Mouse (Mus musculus): ENCODE data around the gene Dglucy. TPM values are rescaled to one million over a fixed set of nuclear protein-coding genes. Genes with fewer than 3 reads are reported as not detected.

Gene Dglucy
- total and polyA plus RNA-seq, 3 experiments: 0.09 to 0.27 TPM; not detected in 1

DNA sequence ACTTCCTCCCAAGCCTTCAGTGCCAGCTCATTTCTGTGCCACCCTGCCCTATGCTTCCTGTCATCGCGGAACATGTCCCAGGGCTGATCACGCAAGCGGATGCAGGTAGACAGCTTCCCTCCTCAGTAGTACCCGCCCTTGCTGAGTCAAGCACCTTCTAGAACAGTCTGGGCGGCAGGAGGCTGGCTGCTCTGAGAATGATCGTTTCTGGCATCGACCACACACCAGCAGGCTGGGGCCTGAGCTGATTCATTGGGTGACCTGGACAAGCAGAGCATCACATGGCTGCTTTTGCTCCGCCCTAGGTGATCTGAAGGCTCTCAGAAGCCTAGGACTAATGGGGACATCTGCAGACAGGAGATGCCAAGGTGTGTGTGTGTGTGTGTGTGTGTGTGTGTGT lies 124.9 kb downstream of the Dglucy start:
- no peaks in the 10 kb centered on the region for H3K9me3 ChIP-seq (replicated peaks)
- H3K36me3 ChIP-seq (replicated peaks): no peaks in the 10 kb centered on the region
- DNase-seq (ENCODE audit: low spot score): no peak
- H3K4me1 ChIP-seq (ENCODE audit: insufficient read depth, low read depth, low read length): no peaks in the 10 kb centered on the region
- ATAC-seq (ENCODE audit: extremely low read depth, insufficient number of reproducible peaks, low FRiP score, poor library complexity, severe bottlenecking): no peak
- no peak overlapping the region for H3K4me3 ChIP-seq (ENCODE audit: low read depth, low read length)
- no peak for TF ChIP-seq GATA1 (IDR thresholded peaks at IDR 0.05; ENCODE audit: borderline replicate concordance, low read length)
- no peak for TF ChIP-seq POLR2AphosphoS5 (IDR thresholded peaks at IDR 0.05; ENCODE audit: insufficient replicate concordance, low read depth, low read length)
- TF ChIP-seq CTCF (IDR thresholded peaks at IDR 0.05; ENCODE audit: low read depth, low read length): no peak
- H3K27me3 ChIP-seq (ENCODE audit: insufficient read depth, low read length): peaks cover 58% of the 10 kb centered on the region

DNA sequence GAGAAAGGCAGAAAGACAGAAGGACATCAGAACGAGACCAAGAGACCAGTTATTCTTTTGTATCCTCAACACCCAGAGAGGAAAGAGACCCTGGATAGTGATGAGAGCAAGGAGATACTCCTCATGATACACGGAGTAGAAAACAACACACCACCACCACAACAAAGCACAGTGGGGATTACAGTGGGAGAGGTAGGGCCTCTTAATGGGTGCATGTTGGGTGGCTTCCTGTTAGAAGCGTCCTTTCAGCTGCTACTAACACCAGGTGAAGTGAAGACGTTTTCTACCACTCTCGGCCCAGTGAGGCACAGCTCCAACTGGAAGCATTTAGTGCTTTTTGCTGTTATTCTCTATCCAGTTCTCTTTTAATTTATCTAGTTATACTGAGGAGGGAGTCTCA lies 128.0 kb downstream of the Dglucy start:
- TF ChIP-seq CTCF (IDR thresholded peaks at IDR 0.05; ENCODE audit: low read depth, low read length) (no peak), GATA1 (IDR thresholded peaks at IDR 0.05; ENCODE audit: borderline replicate concordance, low read length) (no peak), POLR2AphosphoS5 (IDR thresholded peaks at IDR 0.05; ENCODE audit: insufficient replicate concordance, low read depth, low read length) (no peak), GATA2 (IDR thresholded peaks at IDR 0.05; ENCODE audit: borderline replicate concordance, low read depth, low read length) (no peak)
- peaks cover 14% of the 10 kb centered on the region for H3K36me3 ChIP-seq (replicated peaks)
- no peak for ATAC-seq (ENCODE audit: extremely low read depth, insufficient number of reproducible peaks, low FRiP score, poor library complexity, severe bottlenecking)
- DNase-seq (ENCODE audit: low spot score): no peak
- H3K4me1 ChIP-seq (ENCODE audit: insufficient read depth, low read depth, low read length): no peaks in the 10 kb centered on the region
- no peaks in the 10 kb centered on the region for H3K9me3 ChIP-seq (replicated peaks)
- H3K27me3 ChIP-seq (ENCODE audit: insufficient read depth, low read length): peaks cover 36% of the 10 kb centered on the region
- H3K4me3 ChIP-seq (ENCODE audit: low read depth, low read length): no peak overlapping the region

GRCm38 (mm10) chr12:100907598-100908297 lies 128.9 kb downstream of the Dglucy start, which contains the start of gene Gpr68:
Gpr68 (minus strand) TSS chr12:100908198.
- Histone ChIP-seq H3K27me3 (ENCODE audit: insufficient read depth, low read length) (peaks cover 28% of the 10 kb centered on the region), H3K36me3 (replicated peaks) (peaks cover 23% of the 10 kb centered on the region), H3K4me1 (ENCODE audit: insufficient read depth, low read depth, low read length) (no peaks in the 10 kb centered on the region), H3K9me3 (replicated peaks) (no peaks in the 10 kb centered on the region), H3K4me3 (ENCODE audit: low read depth, low read length) (no peak within 1 kb of the TSS)
- no peak for DNase-seq (ENCODE audit: low spot score)
- ATAC-seq (ENCODE audit: extremely low read depth, insufficient number of reproducible peaks, low FRiP score, poor library complexity, severe bottlenecking): no peak
- TF ChIP-seq GATA2 (IDR thresholded peaks at IDR 0.05; ENCODE audit: borderline replicate concordance, low read depth, low read length): no peak
- no peak for TF ChIP-seq TAL1 (conservative IDR thresholded peaks at IDR 0.05; ENCODE audit: low read depth, low read length)
- no peak for TF ChIP-seq CTCF (IDR thresholded peaks at IDR 0.05; ENCODE audit: low read depth, low read length)
- TF ChIP-seq POLR2AphosphoS5 (IDR thresholded peaks at IDR 0.05; ENCODE audit: insufficient replicate concordance, low read depth, low read length): no peak
- TF ChIP-seq GATA1 (IDR thresholded peaks at IDR 0.05; ENCODE audit: borderline replicate concordance, low read length): no peak

- Histone ChIP-seq H3K4me1 (ENCODE audit: insufficient read depth, low read depth, low read length) (no peaks in the 10 kb centered on the region), H3K27me3 (ENCODE audit: insufficient read depth, low read length) (peaks cover 21% of the 10 kb centered on the region), H3K4me3 (ENCODE audit: low read depth, low read length) (no peak overlapping the region), H3K9me3 (replicated peaks) (no peaks in the 10 kb centered on the region), H3K36me3 (replicated peaks) (peaks cover 31% of the 10 kb centered on the region)
- TF ChIP-seq POLR2AphosphoS5 (IDR thresholded peaks at IDR 0.05; ENCODE audit: insufficient replicate concordance, low read depth, low read length) (no peak), CTCF (IDR thresholded peaks at IDR 0.05; ENCODE audit: low read depth, low read length) (no peak), GATA1 (IDR thresholded peaks at IDR 0.05; ENCODE audit: borderline replicate concordance, low read length) (no peak), GATA2 (IDR thresholded peaks at IDR 0.05; ENCODE audit: borderline replicate concordance, low read depth, low read length) (no peak), TAL1 (conservative IDR thresholded peaks at IDR 0.05; ENCODE audit: low read depth, low read length) (no peak)
- DNase-seq (ENCODE audit: low spot score) (no peak), ATAC-seq (ENCODE audit: extremely low read depth, insufficient number of reproducible peaks, low FRiP score, poor library complexity, severe bottlenecking) (no peak)
Measured at GRCm38 (mm10) chr12:100908298-100909034, 129.6 kb downstream of the Dglucy start.

GRCm38 (mm10) chr12:100909765-100910164 lies 130.9 kb downstream of the Dglucy start:
- ATAC-seq (ENCODE audit: extremely low read depth, insufficient number of reproducible peaks, low FRiP score, poor library complexity, severe bottlenecking): no peak

GRCm38 (mm10) chr12:100910731-100911130 lies 131.9 kb downstream of the Dglucy start:
- Histone ChIP-seq H3K9me3 (replicated peaks) (no peaks in the 10 kb centered on the region), H3K4me3 (ENCODE audit: low read depth, low read length) (no peak overlapping the region), H3K36me3 (replicated peaks) (peaks cover 52% of the 10 kb centered on the region), H3K4me1 (ENCODE audit: insufficient read depth, low read depth, low read length) (no peaks in the 10 kb centered on the region), H3K27me3 (ENCODE audit: insufficient read depth, low read length) (peaks cover 6% of the 10 kb centered on the region)
- TF ChIP-seq GATA1 (IDR thresholded peaks at IDR 0.05; ENCODE audit: borderline replicate concordance, low read length) (no peak), GATA2 (IDR thresholded peaks at IDR 0.05; ENCODE audit: borderline replicate concordance, low read depth, low read length) (no peak), TAL1 (conservative IDR thresholded peaks at IDR 0.05; ENCODE audit: low read depth, low read length) (no peak), POLR2AphosphoS5 (IDR thresholded peaks at IDR 0.05; ENCODE audit: insufficient replicate concordance, low read depth, low read length) (no peak), CTCF (IDR thresholded peaks at IDR 0.05; ENCODE audit: low read depth, low read length) (no peak)
- DNase-seq (ENCODE audit: low spot score): no peak
- no peak for ATAC-seq (ENCODE audit: extremely low read depth, insufficient number of reproducible peaks, low FRiP score, poor library complexity, severe bottlenecking)

More at GRCm38 (mm10) chr12:100909765-100910164, 130.9 kb downstream of the Dglucy start:
- no peaks in the 10 kb centered on the region for H3K9me3 ChIP-seq (replicated peaks)
- peaks cover 43% of the 10 kb centered on the region for H3K36me3 ChIP-seq (replicated peaks)
- no peaks in the 10 kb centered on the region for H3K4me1 ChIP-seq (ENCODE audit: insufficient read depth, low read depth, low read length)
- DNase-seq (ENCODE audit: low spot score): no peak
- H3K27me3 ChIP-seq (ENCODE audit: insufficient read depth, low read length): peaks cover 11% of the 10 kb centered on the region
- no peak overlapping the region for H3K4me3 ChIP-seq (ENCODE audit: low read depth, low read length)
- TF ChIP-seq CTCF (IDR thresholded peaks at IDR 0.05; ENCODE audit: low read depth, low read length) (no peak), TAL1 (conservative IDR thresholded peaks at IDR 0.05; ENCODE audit: low read depth, low read length) (no peak), GATA2 (IDR thresholded peaks at IDR 0.05; ENCODE audit: borderline replicate concordance, low read depth, low read length) (no peak), GATA1 (IDR thresholded peaks at IDR 0.05; ENCODE audit: borderline replicate concordance, low read length) (no peak), POLR2AphosphoS5 (IDR thresholded peaks at IDR 0.05; ENCODE audit: insufficient replicate concordance, low read depth, low read length) (no peak)
